Mouse (Mus musculus): ENCODE measurements around the gene Grid1. TPM values are rescaled to one million over a fixed set of nuclear protein-coding genes. Genes with fewer than 3 reads are reported as not detected.

The Grid1 gene
- polyA plus RNA-seq, 1 experiment, result not detected

DNA sequence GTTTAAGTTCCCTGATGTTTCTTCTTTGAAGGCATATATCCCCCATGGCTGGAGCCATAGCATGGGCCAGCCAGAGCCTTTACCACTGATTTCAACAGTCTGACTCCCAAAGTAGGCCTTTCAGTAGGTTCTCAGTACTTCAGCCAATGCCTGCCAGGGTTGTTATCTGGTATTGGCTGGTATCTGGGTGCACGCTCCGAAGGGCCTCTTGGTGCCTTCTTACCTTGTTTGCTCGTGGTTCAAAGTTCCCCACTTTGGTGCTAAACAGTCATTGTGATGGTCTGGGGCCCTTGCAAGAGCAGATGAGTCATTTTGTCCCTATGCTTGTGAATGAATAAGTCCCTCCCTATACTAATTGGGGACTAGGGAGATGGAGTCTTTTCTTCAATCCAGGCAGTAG is 377.5 kb downstream of the Grid1 start:
- H3K27me3 ChIP-seq (ENCODE audit: control insufficient read depth, insufficient read depth, insufficient read length), result no peaks in the 10 kb centered on the region
- H3K4me3 ChIP-seq, result no peak overlapping the region
- no peak overlapping the region for H3K4me2 ChIP-seq (ENCODE audit: low read depth)
- TF ChIP-seq CEBPB (IDR thresholded peaks at IDR 0.05; ENCODE audit: insufficient read depth, poor library complexity, severe bottlenecking) (no peak), E2F4 (IDR thresholded peaks at IDR 0.05; ENCODE audit: insufficient read depth) (no peak), MYOD1 (IDR thresholded peaks at IDR 0.05; ENCODE audit: control insufficient read depth in 1 of 3, insufficient read length in 2 of 3, low read depth in 2 of 3) (no peak), TCF3 (IDR thresholded peaks at IDR 0.05; ENCODE audit: insufficient read length, low read depth) (no peak), POLR2AphosphoS2 (IDR thresholded peaks at IDR 0.05; ENCODE audit: insufficient read length, low read depth) (no peak), SRF (IDR thresholded peaks at IDR 0.05; ENCODE audit: control insufficient read depth, insufficient read length, low read depth) (no peak), POLR2A (IDR thresholded peaks at IDR 0.05; ENCODE audit: insufficient read length, low read depth) (no peak), MYOG (IDR thresholded peaks at IDR 0.05; ENCODE audit: control insufficient read depth in 1 of 3, insufficient read depth in 1 of 3, insufficient read length in 2 of 3, low read depth in 2 of 3) (no peak)
- H3K79me2 ChIP-seq (ENCODE audit: control insufficient read depth, insufficient read depth), result no peaks in the 10 kb centered on the region
- no peak overlapping the region for H3ac ChIP-seq (ENCODE audit: control insufficient read depth, insufficient read length)
- no peaks in the 10 kb centered on the region for H3K36me3 ChIP-seq (ENCODE audit: control insufficient read depth, insufficient read depth)

DNA sequence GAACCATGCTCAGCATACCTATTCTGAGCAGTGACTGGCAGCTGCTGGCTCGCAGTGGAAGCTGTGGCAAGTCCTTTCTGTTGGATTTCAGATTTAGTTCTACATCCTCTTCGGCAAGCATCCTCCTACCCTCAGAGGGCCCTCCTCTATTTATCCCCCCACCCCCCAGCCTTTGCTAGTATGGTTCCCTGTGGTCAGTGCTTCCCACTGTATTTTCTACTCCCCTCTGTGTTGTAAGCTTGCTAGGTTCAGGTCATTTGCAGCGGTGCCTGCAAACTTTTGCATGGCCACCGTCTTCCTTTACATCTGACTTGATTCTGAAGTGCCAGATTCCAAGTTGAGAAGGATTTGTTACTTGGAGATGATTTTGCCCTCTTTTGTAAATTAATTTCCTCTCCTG is 378.5 kb downstream of the Grid1 start:
- Histone ChIP-seq H3K36me3 (ENCODE audit: control insufficient read depth, insufficient read depth) (no peaks in the 10 kb centered on the region), H3K4me2 (ENCODE audit: low read depth) (no peak overlapping the region), H3K27me3 (ENCODE audit: control insufficient read depth, insufficient read depth, insufficient read length) (no peaks in the 10 kb centered on the region), H3K79me2 (ENCODE audit: control insufficient read depth, insufficient read depth) (no peaks in the 10 kb centered on the region), H3ac (ENCODE audit: control insufficient read depth, insufficient read length) (no peak overlapping the region), H3K4me3 (no peak overlapping the region)
- TF ChIP-seq MYOG (IDR thresholded peaks at IDR 0.05; ENCODE audit: control insufficient read depth in 1 of 3, insufficient read depth in 1 of 3, insufficient read length in 2 of 3, low read depth in 2 of 3) (no peak), TCF12 (IDR thresholded peaks at IDR 0.05; ENCODE audit: insufficient read depth, poor library complexity, severe bottlenecking) (no peak), POLR2AphosphoS2 (IDR thresholded peaks at IDR 0.05; ENCODE audit: insufficient read length, low read depth) (no peak)

DNA sequence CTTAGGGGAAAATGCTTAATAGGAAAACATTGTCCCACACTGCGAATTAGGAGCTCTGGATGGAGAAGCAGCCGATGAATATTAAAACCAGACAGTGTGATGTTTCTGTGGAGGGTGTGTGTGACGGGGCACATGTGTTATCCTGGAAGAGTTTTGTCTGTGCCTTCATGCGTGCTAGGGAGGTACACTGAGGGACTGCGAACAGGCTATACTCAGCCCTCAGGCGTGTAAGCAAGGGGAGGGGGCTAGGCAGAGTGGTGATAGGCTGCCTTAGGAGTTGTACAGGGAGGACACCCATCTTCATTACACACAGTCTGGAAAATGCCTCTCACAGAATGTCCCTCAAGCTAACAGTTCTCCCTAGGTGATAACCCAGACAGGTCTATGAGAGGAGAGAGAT is 379.0 kb downstream of the Grid1 start:
- Histone ChIP-seq H3K4me2 (ENCODE audit: low read depth) (no peak overlapping the region), H3K4me3 (no peak overlapping the region), H3ac (ENCODE audit: control insufficient read depth, insufficient read length) (no peak overlapping the region), H3K36me3 (ENCODE audit: control insufficient read depth, insufficient read depth) (no peaks in the 10 kb centered on the region), H3K79me2 (ENCODE audit: control insufficient read depth, insufficient read depth) (no peaks in the 10 kb centered on the region), H3K27me3 (ENCODE audit: control insufficient read depth, insufficient read depth, insufficient read length) (no peaks in the 10 kb centered on the region)
- no peak for TF ChIP-seq MYOD1 (IDR thresholded peaks at IDR 0.05; ENCODE audit: control insufficient read depth in 1 of 3, insufficient read length in 2 of 3, low read depth in 2 of 3)
- TF ChIP-seq USF1 (IDR thresholded peaks at IDR 0.05; ENCODE audit: low read depth), result no peak
- no peak for TF ChIP-seq MAX (IDR thresholded peaks at IDR 0.05; ENCODE audit: low read depth)
- no peak for TF ChIP-seq TCF12 (IDR thresholded peaks at IDR 0.05; ENCODE audit: insufficient read depth, poor library complexity, severe bottlenecking)
- TF ChIP-seq MYOG (IDR thresholded peaks at IDR 0.05; ENCODE audit: control insufficient read depth in 1 of 3, insufficient read depth in 1 of 3, insufficient read length in 2 of 3, low read depth in 2 of 3), result no peak

GRCm38 (mm10) chr14:35209444-35209843 is 389.5 kb downstream of the Grid1 start:
- TF ChIP-seq USF1 (IDR thresholded peaks at IDR 0.05; ENCODE audit: low read depth) (no peak), MYOG (IDR thresholded peaks at IDR 0.05; ENCODE audit: control insufficient read depth in 1 of 3, insufficient read depth in 1 of 3, insufficient read length in 2 of 3, low read depth in 2 of 3) (no peak), POLR2A (IDR thresholded peaks at IDR 0.05; ENCODE audit: insufficient read length, low read depth) (no peak), POLR2AphosphoS2 (IDR thresholded peaks at IDR 0.05; ENCODE audit: insufficient read length, low read depth) (no peak)
- Histone ChIP-seq H3K27me3 (ENCODE audit: control insufficient read depth, insufficient read depth, insufficient read length) (no peaks in the 10 kb centered on the region), H3K79me2 (ENCODE audit: control insufficient read depth, insufficient read depth) (no peaks in the 10 kb centered on the region), H3ac (ENCODE audit: control insufficient read depth, insufficient read length) (no peak overlapping the region), H3K36me3 (ENCODE audit: control insufficient read depth, insufficient read depth) (no peaks in the 10 kb centered on the region), H3K4me3 (no peak overlapping the region), H3K4me2 (ENCODE audit: low read depth) (no peak overlapping the region)

- no peaks in the 10 kb centered on the region for H3K79me2 ChIP-seq (ENCODE audit: control insufficient read depth, insufficient read depth)
- no peak overlapping the region for H3K4me2 ChIP-seq (ENCODE audit: low read depth)
- H3ac ChIP-seq (ENCODE audit: control insufficient read depth, insufficient read length), result no peak overlapping the region
- H3K27me3 ChIP-seq (ENCODE audit: control insufficient read depth, insufficient read depth, insufficient read length), result no peaks in the 10 kb centered on the region
- TF ChIP-seq TCF3 (IDR thresholded peaks at IDR 0.05; ENCODE audit: insufficient read length, low read depth), result no peak
- TF ChIP-seq E2F4 (IDR thresholded peaks at IDR 0.05; ENCODE audit: insufficient read depth), result no peak
- no peak for TF ChIP-seq MYOG (IDR thresholded peaks at IDR 0.05; ENCODE audit: control insufficient read depth in 1 of 3, insufficient read depth in 1 of 3, insufficient read length in 2 of 3, low read depth in 2 of 3)
- TF ChIP-seq MYOD1 (IDR thresholded peaks at IDR 0.05; ENCODE audit: control insufficient read depth in 1 of 3, insufficient read length in 2 of 3, low read depth in 2 of 3), result no peak
- TF ChIP-seq POLR2AphosphoS2 (IDR thresholded peaks at IDR 0.05; ENCODE audit: insufficient read length, low read depth), result no peak
- no peak for TF ChIP-seq POLR2A (IDR thresholded peaks at IDR 0.05; ENCODE audit: insufficient read length, low read depth)
- TF ChIP-seq CEBPB (IDR thresholded peaks at IDR 0.05; ENCODE audit: insufficient read depth, poor library complexity, severe bottlenecking), result no peak
- no peak overlapping the region for H3K4me3 ChIP-seq
- no peaks in the 10 kb centered on the region for H3K36me3 ChIP-seq (ENCODE audit: control insufficient read depth, insufficient read depth)
Measured at GRCm38 (mm10) chr14:35219021-35219420, 399.1 kb downstream of the Grid1 start.

GRCm38 (mm10) chr14:35222196-35222595 is 402.3 kb downstream of the Grid1 start:
- Histone ChIP-seq H3K27me3 (ENCODE audit: control insufficient read depth, insufficient read depth, insufficient read length) (no peaks in the 10 kb centered on the region), H3ac (ENCODE audit: control insufficient read depth, insufficient read length) (no peak overlapping the region), H3K4me2 (ENCODE audit: low read depth) (no peak overlapping the region), H3K79me2 (ENCODE audit: control insufficient read depth, insufficient read depth) (no peaks in the 10 kb centered on the region), H3K4me3 (no peak overlapping the region), H3K36me3 (ENCODE audit: control insufficient read depth, insufficient read depth) (no peaks in the 10 kb centered on the region)
- TF ChIP-seq MYOG (IDR thresholded peaks at IDR 0.05; ENCODE audit: control insufficient read depth in 1 of 3, insufficient read depth in 1 of 3, insufficient read length in 2 of 3, low read depth in 2 of 3) (no peak), USF1 (IDR thresholded peaks at IDR 0.05; ENCODE audit: low read depth) (no peak), POLR2AphosphoS2 (IDR thresholded peaks at IDR 0.05; ENCODE audit: insufficient read length, low read depth) (no peak), MYOD1 (IDR thresholded peaks at IDR 0.05; ENCODE audit: control insufficient read depth in 1 of 3, insufficient read length in 2 of 3, low read depth in 2 of 3) (no peak), TCF12 (IDR thresholded peaks at IDR 0.05; ENCODE audit: insufficient read depth, poor library complexity, severe bottlenecking) (no peak), MAX (IDR thresholded peaks at IDR 0.05; ENCODE audit: low read depth) (no peak), E2F4 (IDR thresholded peaks at IDR 0.05; ENCODE audit: insufficient read depth) (no peak), REST (IDR thresholded peaks at IDR 0.05; ENCODE audit: insufficient read depth, insufficient read length) (no peak), SRF (IDR thresholded peaks at IDR 0.05; ENCODE audit: control insufficient read depth, insufficient read length, low read depth) (no peak), POLR2A (IDR thresholded peaks at IDR 0.05; ENCODE audit: insufficient read length, low read depth) (no peak), TCF3 (IDR thresholded peaks at IDR 0.05; ENCODE audit: insufficient read length, low read depth) (no peak), CEBPB (IDR thresholded peaks at IDR 0.05; ENCODE audit: insufficient read depth, poor library complexity, severe bottlenecking) (no peak)

Measured in myocyte (in vitro differentiated cells).